Mouse (Mus musculus) lung, embryonic 16.5 days (tissue): Measurements from ENCODE around the gene Daam1. TPM values are rescaled to one million over a fixed set of nuclear protein-coding genes. Genes with fewer than 3 reads are reported as not detected.
A peak's percentile ranks its signal among the peaks of the same experiment; 100 is the strongest.

Source experiments
- ATAC-seq: fragments of 200-750 bp; cut with Nextera tagmentation; 2 replicates; pipeline ENCODE4 v1.8.0; 2017; ENCODE audit warnings: low read depth, mild to moderate bottlenecking, moderate library complexity
- H3K27ac ChIP-seq: fragments of 300-500 bp; sonication (generic); 2 replicates; pipeline ENCODE4 v1.5.1; 2014; ENCODE audit warnings: mild to moderate bottlenecking, control low read depth, low read length
- H3K27me3 ChIP-seq: fragments of 300-500 bp; sonication (generic); 2 replicates; pipeline ENCODE4 v1.6.1; 2014; ENCODE audit warnings: low read depth, low read length, mixed read lengths; ENCODE audit not compliant: control insufficient read depth, insufficient read depth
- H3K36me3 ChIP-seq: fragments of 300-500 bp; sonication (generic); 2 replicates; pipeline ENCODE4 v1.6.1; 2014; ENCODE audit warnings: low read length; ENCODE audit not compliant: control insufficient read depth, insufficient read depth
- H3K4me1 ChIP-seq: fragments of 300-500 bp; sonication (generic); replicated peaks from 2 replicates; pipeline ENCODE4 v1.6.1; 2014; ENCODE audit warnings: low read length, mixed read lengths; ENCODE audit not compliant: control insufficient read depth, insufficient read depth
- H3K4me2 ChIP-seq: fragments of 300-500 bp; sonication (generic); 2 replicates; pipeline ENCODE4 v1.6.1; 2014; ENCODE audit warnings: low read depth, low read length, control low read depth
- H3K4me3 ChIP-seq: fragments of 300-500 bp; sonication (generic); 2 replicates; pipeline ENCODE4 v1.5.1; 2014; ENCODE audit warnings: mild to moderate bottlenecking, low read length, control low read depth
- H3K9ac ChIP-seq: fragments of 300-500 bp; sonication (generic); 2 replicates; pipeline ENCODE4 v1.6.1; 2014; ENCODE audit warnings: low read length, control low read depth
- H3K9me3 ChIP-seq: fragments of 300-500 bp; sonication (generic); 2 replicates; pipeline ENCODE4 v1.6.1; 2016; ENCODE audit warnings: low read length; ENCODE audit not compliant: control insufficient read depth
- WGBS: fragments of 180-500 bp; shearing (Covaris S2); extraction: QIAGEN DNeasy Blood & Tissue Kit; methylation state at CpG from one replicate; pipeline ENCODE4 v1.1.7; 2014; 5-methylcytosine and 5-hydroxymethylcytosine counted together
- polyA plus RNA-seq: library from polyadenylated mRNA; unstranded; fragments of >200 nt; fragmentation: Nextera tagmentation; extraction: Ambion mirVana; gene quantifications from 2 replicates; pipeline ENCODE4 v1.2.1, GENCODE M21; 2015

Gene Daam1
- polyA plus RNA-seq, 1 experiment from 2014 or later = 16.0 TPM

DNA sequence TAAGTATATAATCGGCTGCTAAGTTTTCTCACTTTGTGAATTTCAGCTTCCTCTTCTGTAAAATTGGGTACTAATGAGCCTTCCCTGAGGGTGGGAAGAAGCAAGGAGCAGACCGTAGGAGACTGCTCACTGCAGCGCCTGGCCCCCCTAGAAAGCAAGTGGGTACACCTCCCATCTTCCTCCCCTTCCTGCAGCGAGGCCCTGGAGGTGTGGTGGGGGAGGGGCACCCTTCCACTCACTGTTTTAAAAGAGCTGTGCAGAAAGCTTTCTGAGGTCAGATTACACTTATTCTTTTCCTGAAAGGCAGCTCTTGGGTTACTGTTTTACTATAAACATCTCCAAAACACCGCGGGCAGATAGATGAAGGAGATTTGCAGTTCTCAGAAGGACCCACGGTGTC is 34.4 kb upstream of the Daam1 start:
- 0 out of 2 replicates have a peak, but pooled peaks have one; percentile 23 for ATAC-seq
- Histone ChIP-seq H3K4me1 (peaks cover 12% of the 10 kb centered on the region), H3K9ac (peak overlapping the region; percentile 28), H3K9me3 (no peaks in the 10 kb centered on the region), H3K27ac (no peak overlapping the region), H3K4me3 (no peak overlapping the region), H3K27me3 (no peaks in the 10 kb centered on the region), H3K4me2 (peak overlapping the region; percentile 19; the same call in 1 of the 2 replicates), H3K36me3 (no peaks in the 10 kb centered on the region)
- 5% methylated on average over 7 of the region's 7 CpGs for WGBS

DNA sequence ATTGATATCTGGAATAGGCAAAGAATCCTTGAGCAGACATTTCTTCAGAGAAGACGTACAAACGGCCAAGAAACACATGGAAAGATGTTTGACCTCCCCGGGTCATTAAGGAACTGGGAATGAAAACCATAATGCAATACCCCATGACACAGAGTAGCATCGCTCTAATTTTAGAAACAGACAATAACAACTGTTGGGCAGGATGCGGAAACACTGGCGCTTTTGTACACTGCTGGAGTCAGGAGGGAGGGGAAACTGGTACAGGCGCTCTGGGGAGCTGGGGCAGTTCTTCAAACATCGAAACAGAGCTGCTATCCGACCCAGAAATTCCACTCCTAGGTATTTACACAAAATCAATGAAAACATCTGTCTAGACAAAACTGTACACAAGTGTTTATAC is 23.6 kb upstream of the Daam1 start:
- H3K4me3 ChIP-seq = no peak overlapping the region
- H3K36me3 ChIP-seq = no peaks in the 10 kb centered on the region
- ATAC-seq = peak; percentile 69; the same call in 1 of the 2 replicates
- no peaks in the 10 kb centered on the region for H3K27me3 ChIP-seq
- H3K4me1 ChIP-seq = peaks cover 3% of the 10 kb centered on the region; the same call in 1 of the 2 replicates
- WGBS = 40% methylated on average over 9 of the region's 9 CpGs
- no peak overlapping the region for H3K9ac ChIP-seq
- no peak overlapping the region for H3K27ac ChIP-seq
- H3K9me3 ChIP-seq = no peaks in the 10 kb centered on the region
- no peak overlapping the region for H3K4me2 ChIP-seq

DNA sequence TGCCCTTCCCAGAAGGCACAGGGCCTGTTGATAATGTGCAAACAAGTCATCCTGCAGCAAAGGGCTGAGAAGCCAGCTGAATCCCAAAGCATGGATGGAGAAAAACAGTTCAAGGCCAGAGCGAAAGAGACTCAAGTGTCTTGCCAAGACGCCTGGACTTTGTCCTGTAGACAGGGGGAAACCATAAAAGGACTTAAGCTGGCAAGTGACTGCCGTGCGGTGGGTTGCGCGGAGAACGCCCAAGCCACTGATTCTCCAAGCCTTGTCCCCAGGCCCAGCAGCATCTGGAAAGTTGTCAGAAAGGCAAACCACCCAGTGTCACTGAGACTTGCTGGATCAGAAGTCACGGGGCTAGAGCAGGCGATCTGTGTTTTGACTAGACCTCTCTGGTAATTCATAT is 22.2 kb upstream of the Daam1 start:
- Histone ChIP-seq H3K4me3 (no peak overlapping the region), H3K9me3 (no peaks in the 10 kb centered on the region), H3K27ac (no peak overlapping the region), H3K4me2 (no peak overlapping the region), H3K9ac (no peak overlapping the region), H3K36me3 (no peaks in the 10 kb centered on the region), H3K27me3 (no peaks in the 10 kb centered on the region), H3K4me1 (peaks cover 5% of the 10 kb centered on the region)
- WGBS = 78% methylated on average over 9 of the region's 9 CpGs
- ATAC-seq = no peak

DNA sequence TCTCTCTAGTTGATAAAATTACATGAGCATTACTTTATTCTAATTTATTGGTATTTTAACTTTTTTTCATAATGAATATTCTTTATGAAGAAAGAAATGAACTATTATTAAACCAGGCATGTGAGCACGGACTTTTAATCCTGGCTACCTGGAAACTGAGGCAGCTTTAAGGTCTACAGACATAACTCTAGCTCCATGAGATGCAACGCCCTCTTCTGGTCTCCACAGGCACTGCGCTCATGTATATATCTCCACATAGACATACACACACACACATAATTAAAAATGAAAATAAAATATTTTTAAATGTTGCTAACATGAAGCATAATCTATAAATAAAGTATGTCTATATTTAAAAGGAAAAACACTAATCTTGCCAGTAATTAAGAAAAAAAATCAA is 21.3 kb upstream of the Daam1 start:
- peaks cover 8% of the 10 kb centered on the region for H3K4me1 ChIP-seq
- no peak overlapping the region for H3K4me2 ChIP-seq
- WGBS = 87% methylated on average over 3 of the region's 3 CpGs
- H3K27ac ChIP-seq = no peak overlapping the region
- H3K36me3 ChIP-seq = no peaks in the 10 kb centered on the region
- H3K9me3 ChIP-seq = no peaks in the 10 kb centered on the region
- ATAC-seq = no peak
- no peaks in the 10 kb centered on the region for H3K27me3 ChIP-seq
- H3K9ac ChIP-seq = no peak overlapping the region
- H3K4me3 ChIP-seq = no peak overlapping the region

DNA sequence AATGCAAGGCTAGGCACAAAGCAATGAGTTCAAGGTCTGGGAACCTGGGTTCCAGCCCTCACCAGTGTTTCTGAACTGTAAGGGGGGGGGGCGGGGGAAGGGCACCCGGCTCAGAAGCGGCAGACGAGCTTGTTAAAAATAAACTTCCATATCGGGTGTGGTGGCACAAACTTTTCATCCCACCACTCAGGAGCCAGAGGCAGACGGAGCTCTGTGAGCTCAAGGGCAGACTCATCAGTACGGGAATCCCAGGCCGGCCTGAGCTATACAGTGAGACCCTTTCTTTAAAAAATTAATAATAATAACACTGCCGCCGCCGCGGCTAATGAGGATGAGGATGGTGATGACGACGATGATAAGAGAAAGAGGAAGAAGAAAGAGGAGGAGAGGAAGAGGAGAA is 18.3 kb upstream of the Daam1 start:
- no peak overlapping the region for H3K4me3 ChIP-seq
- H3K36me3 ChIP-seq = no peaks in the 10 kb centered on the region
- H3K9me3 ChIP-seq = no peaks in the 10 kb centered on the region
- no peaks in the 10 kb centered on the region for H3K27me3 ChIP-seq
- peaks cover 8% of the 10 kb centered on the region for H3K4me1 ChIP-seq
- no peak overlapping the region for H3K9ac ChIP-seq
- H3K4me2 ChIP-seq = no peak overlapping the region
- no peak overlapping the region for H3K27ac ChIP-seq
- no peak for ATAC-seq
- WGBS = 76% methylated on average over 14 of the region's 14 CpGs

DNA sequence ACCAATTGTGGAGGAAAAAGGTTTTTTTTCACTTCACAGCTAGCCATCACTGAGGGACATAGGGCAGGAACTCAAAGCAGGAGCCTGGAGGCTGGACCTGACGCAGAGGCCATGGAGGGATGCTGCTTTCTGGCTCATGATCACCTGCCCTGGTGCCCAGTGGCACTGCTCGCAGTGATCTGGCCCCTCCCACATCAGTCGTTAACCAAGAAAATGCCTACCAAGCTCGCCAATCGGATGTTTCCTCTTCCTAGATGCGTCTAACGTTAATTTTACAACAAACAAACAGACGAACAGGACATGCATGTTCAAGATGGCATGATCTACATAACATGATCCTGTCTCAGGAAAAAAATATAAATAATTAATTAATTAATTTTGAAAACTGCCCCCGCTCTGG is 17.6 kb upstream of the Daam1 start:
- Histone ChIP-seq H3K27ac (no peak overlapping the region), H3K9me3 (no peaks in the 10 kb centered on the region), H3K36me3 (no peaks in the 10 kb centered on the region), H3K4me2 (no peak overlapping the region), H3K27me3 (no peaks in the 10 kb centered on the region), H3K4me1 (peaks cover 5% of the 10 kb centered on the region; the same call in 1 of the 2 replicates), H3K9ac (no peak overlapping the region), H3K4me3 (no peak overlapping the region)
- 82% methylated on average over 9 of the region's 9 CpGs for WGBS
- ATAC-seq = no peak

DNA sequence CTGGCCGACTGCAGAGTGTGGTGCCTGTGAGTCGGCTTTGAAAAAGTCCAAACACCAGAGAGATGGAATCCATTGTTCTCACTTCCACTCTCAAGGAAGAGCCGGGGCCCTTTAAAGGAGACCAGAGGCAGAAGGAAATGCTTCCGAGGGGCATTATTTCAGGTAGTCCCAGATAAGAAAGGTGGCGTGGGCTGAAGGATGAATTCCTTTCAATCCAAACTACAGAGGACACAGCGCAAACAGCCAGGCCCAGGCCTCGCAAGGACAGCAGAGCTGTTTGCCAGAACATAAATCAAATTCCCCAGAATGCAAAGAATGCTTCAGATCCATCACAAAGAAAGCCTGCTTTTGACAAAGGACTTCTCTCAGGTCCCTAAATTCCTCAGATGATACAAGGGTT is 17.1 kb upstream of the Daam1 start:
- Histone ChIP-seq H3K9me3 (no peaks in the 10 kb centered on the region), H3K9ac (no peak overlapping the region), H3K4me1 (peaks cover 5% of the 10 kb centered on the region; the same call in 1 of the 2 replicates), H3K4me3 (no peak overlapping the region), H3K27me3 (no peaks in the 10 kb centered on the region), H3K4me2 (no peak overlapping the region), H3K36me3 (no peaks in the 10 kb centered on the region), H3K27ac (no peak overlapping the region)
- ATAC-seq = no peak
- WGBS = 19% methylated on average over 7 of the region's 7 CpGs

DNA sequence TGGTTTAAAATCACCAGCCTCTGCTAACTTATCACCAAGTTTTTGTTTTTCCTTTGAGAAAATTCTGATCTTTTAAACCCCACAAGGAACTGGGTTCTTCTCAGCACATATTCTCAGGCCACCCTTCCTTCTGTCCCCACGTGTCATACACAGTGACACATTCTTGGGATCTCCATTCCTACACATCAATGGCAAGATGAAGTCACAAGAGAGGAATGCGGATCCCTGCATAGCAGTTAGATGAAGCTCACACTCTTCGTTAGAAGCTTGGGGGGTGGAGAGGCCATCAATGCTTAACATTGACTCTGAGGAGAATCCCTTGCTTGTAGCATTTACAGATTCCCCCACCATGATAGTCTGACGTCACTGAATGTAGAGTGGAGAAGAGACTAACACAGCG is 10.8 kb upstream of the Daam1 start:
- Histone ChIP-seq H3K27ac (no peak overlapping the region), H3K36me3 (no peaks in the 10 kb centered on the region), H3K9ac (no peak overlapping the region), H3K9me3 (no peaks in the 10 kb centered on the region), H3K4me2 (no peak overlapping the region), H3K4me1 (peaks cover 14% of the 10 kb centered on the region), H3K27me3 (no peaks in the 10 kb centered on the region), H3K4me3 (no peak overlapping the region)
- 66% methylated on average over 5 of the region's 5 CpGs for WGBS
- ATAC-seq = no peak

DNA sequence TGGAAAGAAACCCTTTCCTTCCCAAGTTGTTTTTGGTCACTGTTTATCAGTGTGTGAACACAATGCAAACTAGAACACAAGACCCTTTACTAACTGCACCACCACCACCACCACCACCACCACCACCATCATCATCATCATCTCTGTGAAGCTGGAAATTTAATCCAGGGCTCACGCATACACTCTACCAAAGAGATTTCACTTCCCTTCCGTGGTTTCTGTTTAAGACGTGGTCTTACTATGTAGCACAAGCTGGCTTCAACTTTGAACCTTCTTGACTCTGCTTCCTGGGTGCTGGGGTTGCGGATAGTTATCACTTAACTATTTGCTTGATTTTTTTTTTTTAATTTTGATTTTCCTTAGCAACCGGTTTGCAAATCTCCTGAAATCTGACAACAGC is 9.6 kb upstream of the Daam1 start:
- no peak overlapping the region for H3K4me2 ChIP-seq
- no peaks in the 10 kb centered on the region for H3K36me3 ChIP-seq
- peaks cover 14% of the 10 kb centered on the region for H3K4me1 ChIP-seq
- no peaks in the 10 kb centered on the region for H3K9me3 ChIP-seq
- H3K4me3 ChIP-seq = no peak overlapping the region
- WGBS = 85% methylated on average over 5 of the region's 5 CpGs
- H3K27ac ChIP-seq = no peak overlapping the region
- ATAC-seq = no peak
- no peak overlapping the region for H3K9ac ChIP-seq
- H3K27me3 ChIP-seq = no peaks in the 10 kb centered on the region

DNA sequence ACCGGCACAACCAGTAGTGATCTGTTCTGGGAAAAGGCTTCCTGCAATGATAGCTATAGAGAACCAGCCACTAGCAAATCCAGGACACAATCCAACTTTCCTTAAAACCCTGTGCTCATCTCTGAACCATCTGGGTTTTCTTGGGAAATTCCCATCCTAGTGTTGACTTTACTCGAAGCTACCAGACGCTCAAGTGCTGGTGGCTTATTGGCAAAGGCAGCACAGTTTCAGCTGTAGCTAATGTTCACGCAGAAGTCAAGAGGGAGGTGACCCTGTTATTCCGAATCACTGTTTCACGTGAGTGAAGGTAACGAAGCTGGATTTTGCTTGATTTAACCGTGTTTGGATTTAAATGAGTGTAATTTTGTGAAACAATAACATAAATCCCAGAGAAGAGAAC is 9.1 kb upstream of the Daam1 start:
- Histone ChIP-seq H3K4me3 (no peak overlapping the region), H3K27ac (no peak overlapping the region), H3K4me2 (no peak overlapping the region), H3K36me3 (no peaks in the 10 kb centered on the region), H3K27me3 (no peaks in the 10 kb centered on the region), H3K4me1 (peaks cover 14% of the 10 kb centered on the region), H3K9me3 (no peaks in the 10 kb centered on the region), H3K9ac (no peak overlapping the region)
- WGBS = 54% methylated on average over 8 of the region's 8 CpGs
- no peak for ATAC-seq
